Comparison of ENCODE assay signal across 13 mouse cellular contexts in genomic region chr13:113689883-113690282, GRCm38 (mm10). TPM values are rescaled to one million over a fixed set of nuclear protein-coding genes. Genes with fewer than 3 reads are reported as not detected.
"Had no signal": no experiment of that assay in that cellular context is flagged by ENCODE, and none has a peak within 500 bp of the region (broad histone marks: within the 10 kb centered on the region; RNA-seq: fewer than 3 reads in every experiment).

No protein-coding gene starts in this region.

- ATAC-seq: intestine, embryonic 16.5 days; midbrain, embryonic 13.5 days had no signal

- H3K27me3 ChIP-seq: lung, embryonic 15.5 days; neural tube, embryonic 15.5 days had no signal

- H3K36me3 ChIP-seq: limb, embryonic 10.5 days; lung, embryonic 15.5 days; midbrain, embryonic 13.5 days; neural tube, embryonic 15.5 days had no signal

- H3K9me3 ChIP-seq: limb, embryonic 10.5 days; lung, embryonic 15.5 days; midbrain, embryonic 13.5 days; neural tube, embryonic 15.5 days had no signal

- H3K4me1 ChIP-seq: limb, embryonic 10.5 days; lung, embryonic 15.5 days; midbrain, embryonic 13.5 days; neural tube, embryonic 15.5 days had no signal

- H3K4me3 ChIP-seq: left cerebral cortex, adult 2 months; limb, embryonic 10.5 days; lung, embryonic 15.5 days; midbrain, embryonic 13.5 days; myocyte; neural tube, embryonic 15.5 days had no signal

- DNase-seq: kidney, adult 9 months; kidney, postnatal 10 days; lung, postnatal 14 days had no signal

- H3K4me2 ChIP-seq: lung, embryonic 15.5 days; midbrain, embryonic 13.5 days; neural tube, embryonic 15.5 days had no signal

- H3K9ac ChIP-seq: lung, embryonic 15.5 days; midbrain, embryonic 13.5 days; neural tube, embryonic 15.5 days had no signal

- H3K27ac ChIP-seq: left cerebral cortex, adult 2 months; limb, embryonic 10.5 days; lung, embryonic 15.5 days; macrophage; midbrain, embryonic 13.5 days; neural tube, embryonic 15.5 days; stomach, postnatal 0 days had no signal

RNA-seq across cellular contexts. Expression of gene Hspb3, which starts 26.4 kb away (rescaled TPM):
- polyA plus RNA-seq: intestine, embryonic 16.5 days; limb, embryonic 10.5 days; macrophage; stomach, postnatal 0 days; urinary bladder, adult 2 months had no signal
